Mouse (Mus musculus): Measurements from ENCODE around the gene Zfp82. TPM values are rescaled to one million over a fixed set of nuclear protein-coding genes. Genes with fewer than 3 reads are reported as not detected.

Zfp82 gene
- polyA plus RNA-seq, 1 experiment from 2014 or later: 1.2 TPM

GRCm38 (mm10) chr7:30093918-30094415, 21.3 kb upstream of the Zfp82 start:
- no peak for ATAC-seq (ENCODE audit: low read depth)
- H3K4me2 ChIP-seq (ENCODE audit: low read depth, low read length): peak overlapping the region; percentile 76
- H3K27me3 ChIP-seq (ENCODE audit: control insufficient read depth, insufficient read depth, low read depth, low read length): no peaks in the 10 kb centered on the region
- peaks cover 32% of the 10 kb centered on the region for H3K4me1 ChIP-seq (ENCODE audit: control insufficient read depth, low read depth, low read length)
- no peak overlapping the region for H3K27ac ChIP-seq (ENCODE audit: low read length)
- no peaks in the 10 kb centered on the region for H3K9me3 ChIP-seq (replicated peaks; ENCODE audit: control insufficient read depth, low read length)
- peak overlapping the region; percentile 74 for H3K4me3 ChIP-seq (ENCODE audit: low read depth, low read length)
- H3K36me3 ChIP-seq (ENCODE audit: control insufficient read depth, insufficient read depth): no peaks in the 10 kb centered on the region
- 70% methylated on average over 6 of the region's 6 CpGs for WGBS (ENCODE audit: insufficient replicate concordance)
- H3K9ac ChIP-seq (ENCODE audit: low read depth, low read length): no peak overlapping the region

DNA sequence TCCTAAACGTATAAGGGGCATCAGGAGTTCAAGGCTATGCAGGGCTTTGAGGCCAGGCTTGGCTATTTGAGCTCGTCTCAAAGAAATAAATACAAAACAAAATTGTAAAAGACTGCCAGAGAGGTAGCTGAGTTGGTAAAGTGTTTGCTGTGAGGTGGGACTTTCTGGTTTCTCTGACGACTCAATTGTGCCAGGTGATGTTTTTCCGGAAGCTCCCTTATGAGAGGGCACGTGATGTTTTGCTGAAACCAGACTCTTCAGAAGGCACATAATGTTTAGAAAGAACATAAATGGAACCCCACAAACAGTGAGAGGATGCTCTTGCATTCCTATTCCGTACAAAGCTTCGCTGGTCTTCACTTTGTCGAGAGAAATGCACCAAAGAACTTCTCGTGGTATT, 20.0 kb upstream of the Zfp82 start:
- ATAC-seq (ENCODE audit: low read depth): no peak
- Histone ChIP-seq H3K4me1 (ENCODE audit: control insufficient read depth, low read depth, low read length) (peaks cover 29% of the 10 kb centered on the region), H3K9ac (ENCODE audit: low read depth, low read length) (no peak overlapping the region), H3K4me2 (ENCODE audit: low read depth, low read length) (no peak overlapping the region), H3K27ac (ENCODE audit: low read length) (no peak overlapping the region), H3K9me3 (replicated peaks; ENCODE audit: control insufficient read depth, low read length) (no peaks in the 10 kb centered on the region), H3K27me3 (ENCODE audit: control insufficient read depth, insufficient read depth, low read depth, low read length) (no peaks in the 10 kb centered on the region), H3K4me3 (ENCODE audit: low read depth, low read length) (no peak overlapping the region), H3K36me3 (ENCODE audit: control insufficient read depth, insufficient read depth) (no peaks in the 10 kb centered on the region)
- 66% methylated on average over 9 of the region's 9 CpGs for WGBS (ENCODE audit: insufficient replicate concordance)

- H3K9me3 ChIP-seq (replicated peaks; ENCODE audit: control insufficient read depth, low read length): no peaks in the 10 kb centered on the region
- peak overlapping the region; percentile 73 for H3K4me3 ChIP-seq (ENCODE audit: low read depth, low read length)
- no peak for ATAC-seq (ENCODE audit: low read depth)
- peak overlapping the region; percentile 90 for H3K4me2 ChIP-seq (ENCODE audit: low read depth, low read length)
- WGBS (ENCODE audit: insufficient replicate concordance): 5% methylated on average over 9 of the region's 9 CpGs
- H3K9ac ChIP-seq (ENCODE audit: low read depth, low read length): peak overlapping the region; percentile 54
- no peaks in the 10 kb centered on the region for H3K36me3 ChIP-seq (ENCODE audit: control insufficient read depth, insufficient read depth)
- no peaks in the 10 kb centered on the region for H3K27me3 ChIP-seq (ENCODE audit: control insufficient read depth, insufficient read depth, low read depth, low read length)
- peaks cover 26% of the 10 kb centered on the region for H3K4me1 ChIP-seq (ENCODE audit: control insufficient read depth, low read depth, low read length)
- peak overlapping the region; percentile 39; the same call in 1 of the 2 replicates for H3K27ac ChIP-seq (ENCODE audit: low read length)
These were observed 18.4 kb upstream of the Zfp82 start for GRCm38 (mm10) chr7:30090970-30091585.

- Histone ChIP-seq H3K27me3 (ENCODE audit: control insufficient read depth, insufficient read depth, low read depth, low read length) (no peaks in the 10 kb centered on the region), H3K9me3 (replicated peaks; ENCODE audit: control insufficient read depth, low read length) (no peaks in the 10 kb centered on the region), H3K4me2 (ENCODE audit: low read depth, low read length) (peak within 1 kb of the TSS; percentile 99), H3K4me1 (ENCODE audit: control insufficient read depth, low read depth, low read length) (peaks cover 21% of the 10 kb centered on the region), H3K9ac (ENCODE audit: low read depth, low read length) (peak within 1 kb of the TSS; percentile 69), H3K27ac (ENCODE audit: low read length) (peak within 1 kb of the TSS; percentile 69), H3K4me3 (ENCODE audit: low read depth, low read length) (peak within 1 kb of the TSS; percentile 73), H3K36me3 (ENCODE audit: control insufficient read depth, insufficient read depth) (no peaks in the 10 kb centered on the region)
- peak; percentile 93 for ATAC-seq (ENCODE audit: low read depth)
- under 1% methylated on average over 40 of the region's 40 CpGs for WGBS (ENCODE audit: insufficient replicate concordance)
These were observed 17.6 kb upstream of the Zfp82 start, which contains the start of the genes Gm26920 and Zfp566 for GRCm38 (mm10) chr7:30090092-30090969. TSS of gene Gm26920 (minus strand) at chr7:30090410. TSS of gene Zfp566 (minus strand) at chr7:30090527.

GRCm38 (mm10) chr7:30089405-30089804, 16.7 kb upstream of the Zfp82 start:
- Histone ChIP-seq H3K4me1 (ENCODE audit: control insufficient read depth, low read depth, low read length) (peaks cover 20% of the 10 kb centered on the region), H3K36me3 (ENCODE audit: control insufficient read depth, insufficient read depth) (no peaks in the 10 kb centered on the region), H3K9ac (ENCODE audit: low read depth, low read length) (peak overlapping the region; percentile 69), H3K27me3 (ENCODE audit: control insufficient read depth, insufficient read depth, low read depth, low read length) (no peaks in the 10 kb centered on the region), H3K4me3 (ENCODE audit: low read depth, low read length) (peak overlapping the region; percentile 73), H3K27ac (ENCODE audit: low read length) (no peak overlapping the region), H3K9me3 (replicated peaks; ENCODE audit: control insufficient read depth, low read length) (no peaks in the 10 kb centered on the region), H3K4me2 (ENCODE audit: low read depth, low read length) (peak overlapping the region; percentile 99)
- WGBS (ENCODE audit: insufficient replicate concordance): 16% methylated on average over 6 of the region's 6 CpGs
- ATAC-seq (ENCODE audit: low read depth): no peak

DNA sequence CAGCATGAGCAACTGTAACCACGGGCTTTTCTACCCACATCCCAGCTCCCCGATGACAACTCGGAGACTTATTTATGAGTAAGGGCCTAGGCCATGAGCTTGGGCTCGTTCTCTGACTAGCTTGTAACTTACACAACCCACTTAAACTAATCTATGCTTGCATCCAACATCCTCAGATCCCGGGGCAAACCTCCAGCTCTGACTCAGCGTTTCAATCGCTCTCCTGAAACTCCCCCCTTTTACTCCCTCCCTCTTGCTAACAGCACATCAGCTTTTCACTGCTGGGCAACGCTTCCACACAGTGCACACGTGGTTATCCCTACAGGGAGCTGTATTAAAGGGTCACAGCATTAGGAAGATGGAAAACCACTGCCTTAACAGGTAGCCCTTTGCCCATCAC, 13.8 kb upstream of the Zfp82 start:
- Histone ChIP-seq H3K9me3 (replicated peaks; ENCODE audit: control insufficient read depth, low read length) (no peaks in the 10 kb centered on the region), H3K4me1 (ENCODE audit: control insufficient read depth, low read depth, low read length) (peaks cover 15% of the 10 kb centered on the region), H3K4me2 (ENCODE audit: low read depth, low read length) (no peak overlapping the region), H3K9ac (ENCODE audit: low read depth, low read length) (no peak overlapping the region), H3K36me3 (ENCODE audit: control insufficient read depth, insufficient read depth) (no peaks in the 10 kb centered on the region), H3K27me3 (ENCODE audit: control insufficient read depth, insufficient read depth, low read depth, low read length) (no peaks in the 10 kb centered on the region), H3K4me3 (ENCODE audit: low read depth, low read length) (no peak overlapping the region), H3K27ac (ENCODE audit: low read length) (no peak overlapping the region)
- ATAC-seq (ENCODE audit: low read depth): no peak
- 66% methylated on average over 9 of the region's 9 CpGs for WGBS (ENCODE audit: insufficient replicate concordance)

DNA sequence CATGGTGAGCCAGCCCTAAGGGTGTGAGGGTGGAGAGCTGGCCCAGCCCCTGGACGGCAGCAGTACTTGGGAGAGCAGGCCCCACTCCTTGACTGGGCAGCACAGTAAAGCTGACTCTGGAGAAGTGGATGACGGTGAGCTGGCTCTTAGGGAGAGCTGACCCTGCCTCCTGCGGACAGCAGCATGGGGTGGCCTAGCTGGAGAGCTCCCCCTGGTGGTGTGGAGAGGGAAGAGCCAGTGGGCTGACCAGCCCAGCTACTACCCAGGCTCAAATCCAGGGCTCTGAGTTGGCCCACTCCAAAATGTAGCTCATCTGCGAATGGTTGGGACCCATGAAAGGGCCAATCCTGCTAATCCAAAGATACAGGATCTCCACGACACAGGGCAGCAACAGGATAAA, 8.1 kb downstream of the Zfp82 start:
- Histone ChIP-seq H3K27ac (ENCODE audit: low read length) (no peak overlapping the region), H3K9ac (ENCODE audit: low read depth, low read length) (no peak overlapping the region), H3K4me1 (ENCODE audit: control insufficient read depth, low read depth, low read length) (no peaks in the 10 kb centered on the region), H3K4me3 (ENCODE audit: low read depth, low read length) (no peak overlapping the region), H3K27me3 (ENCODE audit: control insufficient read depth, insufficient read depth, low read depth, low read length) (no peaks in the 10 kb centered on the region), H3K36me3 (ENCODE audit: control insufficient read depth, insufficient read depth) (no peaks in the 10 kb centered on the region), H3K4me2 (ENCODE audit: low read depth, low read length) (no peak overlapping the region), H3K9me3 (replicated peaks; ENCODE audit: control insufficient read depth, low read length) (no peaks in the 10 kb centered on the region)
- no peak for ATAC-seq (ENCODE audit: low read depth)
- 66% methylated on average over 5 of the region's 5 CpGs for WGBS (ENCODE audit: insufficient replicate concordance)

DNA sequence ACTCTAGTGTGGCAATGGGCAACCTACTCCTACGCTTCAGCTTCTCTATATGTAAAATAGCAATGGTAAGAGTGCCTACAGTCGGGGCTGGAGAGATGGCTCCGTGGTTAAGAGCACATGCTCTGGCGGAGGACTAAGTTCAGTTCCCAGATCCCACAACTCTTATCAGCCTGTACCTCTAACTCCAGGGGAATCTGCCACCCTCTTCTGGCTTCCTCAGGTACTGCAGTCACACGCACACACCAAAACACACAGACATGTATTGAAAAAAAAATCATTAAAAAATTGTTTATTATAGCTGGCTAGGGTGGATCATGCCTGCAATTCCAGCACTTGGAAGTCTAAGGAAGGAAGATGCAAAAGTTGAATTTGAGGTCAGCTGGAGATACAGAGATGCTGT, 10.2 kb downstream of the Zfp82 start:
- Histone ChIP-seq H3K27ac (ENCODE audit: low read length) (no peak overlapping the region), H3K9ac (ENCODE audit: low read depth, low read length) (no peak overlapping the region), H3K4me1 (ENCODE audit: control insufficient read depth, low read depth, low read length) (no peaks in the 10 kb centered on the region), H3K4me2 (ENCODE audit: low read depth, low read length) (no peak overlapping the region), H3K9me3 (replicated peaks; ENCODE audit: control insufficient read depth, low read length) (no peaks in the 10 kb centered on the region), H3K27me3 (ENCODE audit: control insufficient read depth, insufficient read depth, low read depth, low read length) (no peaks in the 10 kb centered on the region), H3K4me3 (ENCODE audit: low read depth, low read length) (no peak overlapping the region), H3K36me3 (ENCODE audit: control insufficient read depth, insufficient read depth) (no peaks in the 10 kb centered on the region)
- 72% methylated on average over 5 of the region's 5 CpGs for WGBS (ENCODE audit: insufficient replicate concordance)
- ATAC-seq (ENCODE audit: low read depth): no peak

DNA sequence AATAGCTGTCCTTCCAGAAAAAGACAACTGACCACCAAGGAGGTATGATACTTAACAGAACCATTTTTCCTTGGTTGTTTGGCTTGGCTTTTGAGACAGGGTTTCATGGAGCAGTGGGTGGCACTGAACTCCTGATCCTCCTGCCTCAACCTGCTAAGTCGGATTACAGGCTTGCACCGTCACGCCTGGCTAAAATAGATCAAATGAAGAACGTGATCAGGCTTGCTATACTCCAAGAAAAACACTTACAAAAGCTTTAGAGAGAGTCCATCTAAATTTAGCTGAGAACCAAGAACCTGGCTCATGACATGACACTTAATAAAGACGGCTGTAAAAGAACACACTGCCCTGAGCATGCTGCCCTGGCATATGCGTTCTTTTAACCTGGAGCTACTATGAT, 12.4 kb downstream of the Zfp82 start:
- no peak overlapping the region for H3K9ac ChIP-seq (ENCODE audit: low read depth, low read length)
- ATAC-seq (ENCODE audit: low read depth): no peak
- H3K4me3 ChIP-seq (ENCODE audit: low read depth, low read length): no peak overlapping the region
- no peaks in the 10 kb centered on the region for H3K4me1 ChIP-seq (ENCODE audit: control insufficient read depth, low read depth, low read length)
- no peaks in the 10 kb centered on the region for H3K9me3 ChIP-seq (replicated peaks; ENCODE audit: control insufficient read depth, low read length)
- no peaks in the 10 kb centered on the region for H3K36me3 ChIP-seq (ENCODE audit: control insufficient read depth, insufficient read depth)
- H3K27me3 ChIP-seq (ENCODE audit: control insufficient read depth, insufficient read depth, low read depth, low read length): no peaks in the 10 kb centered on the region
- no peak overlapping the region for H3K27ac ChIP-seq (ENCODE audit: low read length)
- H3K4me2 ChIP-seq (ENCODE audit: low read depth, low read length): no peak overlapping the region
- 71% methylated on average over 6 of the region's 6 CpGs for WGBS (ENCODE audit: insufficient replicate concordance)
